8 mouse cellular contexts compared by ENCODE assay signal in genomic region chr3:88336058-88337013, GRCm38 (mm10). TPM values are rescaled to one million over a fixed set of nuclear protein-coding genes. Genes with fewer than 3 reads are reported as not detected.
A peak's percentile ranks its signal among the peaks of the same experiment; 100 is the strongest.
DNase-seq lines count a peak whose midpoint lies in the region; ATAC-seq and TF ChIP-seq lines count a peak whose summit lies in the region.

Gene Tmem79, minus strand, starts transcription at chr3:88336148.
Gene Smg5, plus strand, starts transcription at chr3:88336260.

- no peaks in the 10 kb centered on the region for H3K27me3 ChIP-seq in ES-Bruce4 (ENCODE audit: control insufficient read depth, insufficient read depth, low read length, poor library complexity, severe bottlenecking)
- H3K27me3 ChIP-seq in forebrain, embryonic 14.5 days (replicated peaks; ENCODE audit: control insufficient read depth, insufficient read depth, low read length) = no peaks in the 10 kb centered on the region
- H3K27me3 ChIP-seq in neural tube, embryonic 15.5 days (replicated peaks) = no peaks in the 10 kb centered on the region

- ATAC-seq in cerebellum, adult (ENCODE audit: insufficient number of reproducible peaks, low FRiP score, low TSS enrichment) = peak; percentile 93
- peak; percentile 98 for ATAC-seq in forebrain, embryonic 14.5 days
- ATAC-seq in neural tube, embryonic 15.5 days (ENCODE audit: low FRiP score) = peak; percentile 95

- no peaks in the 10 kb centered on the region for H3K9me3 ChIP-seq in ES-Bruce4 (replicated peaks; ENCODE audit: control insufficient read depth, insufficient read depth, low read length, poor library complexity, severe bottlenecking)
- no peaks in the 10 kb centered on the region for H3K9me3 ChIP-seq in forebrain, embryonic 14.5 days (replicated peaks; ENCODE audit: control insufficient read depth, low read length)
- no peaks in the 10 kb centered on the region for H3K9me3 ChIP-seq in neural tube, embryonic 15.5 days (replicated peaks)

- H3K27ac ChIP-seq in ES-Bruce4 (ENCODE audit: insufficient read depth, low read length) = peak within 1 kb of the TSS; percentile 83
- peak within 1 kb of the TSS; percentile 94 for H3K27ac ChIP-seq in forebrain, embryonic 14.5 days (ENCODE audit: low read depth, low read length)
- peak within 1 kb of the TSS; percentile 98 for H3K27ac ChIP-seq in neural tube, embryonic 15.5 days (replicated peaks)

- intact Hi-C loops in heart, postnatal 14 days (cut with DNase I) = no loop called here

- peak; percentile 94 for TF ChIP-seq POLR2A in ES-Bruce4 (IDR thresholded peaks at IDR 0.05; ENCODE audit: insufficient read depth, low read length)

- H3K4me1 ChIP-seq in ES-Bruce4 (ENCODE audit: control insufficient read depth, insufficient read depth, low read length) = no peaks in the 10 kb centered on the region
- H3K4me1 ChIP-seq in forebrain, embryonic 14.5 days (ENCODE audit: control insufficient read depth, insufficient read depth, low read length) = peaks cover 10% of the 10 kb centered on the region; the same call in 1 of the 2 replicates
- H3K4me1 ChIP-seq in neural tube, embryonic 15.5 days = peaks cover 34% of the 10 kb centered on the region

- DNase-seq in forebrain, embryonic 14.5 days (ENCODE audit: low spot score) = peak; percentile 97
- peak; percentile 96 to 97 for DNase-seq in heart, postnatal 14 days
- DNase-seq in layer of hippocampus, adult 11-12 months (ENCODE audit: low spot score) = peak; percentile 96
- DNase-seq in lung, adult 18-20 months = peak; percentile 97
- DNase-seq in testis, postnatal 14 days (ENCODE audit: low spot score) = peak; percentile 96

- TF ChIP-seq EP300 in ES-Bruce4 (IDR thresholded peaks at IDR 0.05; ENCODE audit: insufficient read depth, low read depth, low read length) = peak; percentile 51; the same call in 1 of the 2 replicates

- TF ChIP-seq CTCF in ES-Bruce4 (IDR thresholded peaks at IDR 0.05; ENCODE audit: low read depth, low read length) = no peak

- 3% methylated on average over 51 of the region's 66 CpGs for WGBS in forebrain, embryonic 14.5 days
- WGBS in neural tube, embryonic 15.5 days = 3% methylated on average over 53 of the region's 66 CpGs

- H3K36me3 ChIP-seq in ES-Bruce4 (ENCODE audit: control insufficient read depth, insufficient read depth, low read length, poor library complexity, severe bottlenecking) = no peaks in the 10 kb centered on the region; the same call in none of the 2 replicates
- peaks cover 6% of the 10 kb centered on the region; the same call in 1 of the 2 replicates for H3K36me3 ChIP-seq in forebrain, embryonic 14.5 days (ENCODE audit: control insufficient read depth, insufficient read depth, low read length)
- no peaks in the 10 kb centered on the region for H3K36me3 ChIP-seq in neural tube, embryonic 15.5 days

- H3K4me3 ChIP-seq in ES-Bruce4 (ENCODE audit: low read depth, low read length) = peak within 1 kb of the TSS; percentile 92
- peak within 1 kb of the TSS; percentile 70 for H3K4me3 ChIP-seq in forebrain, embryonic 14.5 days (ENCODE audit: low read depth, low read length)
- peak within 1 kb of the TSS; percentile 87 for H3K4me3 ChIP-seq in neural tube, embryonic 15.5 days (replicated peaks)

- H3K4me2 ChIP-seq in forebrain, embryonic 14.5 days (ENCODE audit: low read length) = peak within 1 kb of the TSS; percentile 78
- peak within 1 kb of the TSS; percentile 71 for H3K4me2 ChIP-seq in neural tube, embryonic 15.5 days

- H3K9ac ChIP-seq in ES-Bruce4 (ENCODE audit: low read depth, poor library complexity, severe bottlenecking) = peak within 1 kb of the TSS; percentile 87
- peak within 1 kb of the TSS; percentile 91 for H3K9ac ChIP-seq in forebrain, embryonic 14.5 days (ENCODE audit: low read length)
- H3K9ac ChIP-seq in neural tube, embryonic 15.5 days (replicated peaks) = peak within 1 kb of the TSS; percentile 97

RNA-seq across cellular contexts. Expression of gene Tmem79, which starts in this region (rescaled TPM):
- 9.1 and 12.8 TPM in 2 replicates for polyA plus RNA-seq in ES-Bruce4 (2011; ENCODE audit: insufficient read depth, insufficient read length, low read depth, missing spikeins)
- 0.91 and 1.4 TPM in 2 replicates for polyA plus RNA-seq in forebrain, embryonic 14.5 days (2014; fragmentation: Nextera tagmentation; extraction: Ambion mirVana)
- total RNA-seq in heart, postnatal 14 days (2021) = 1 to 10 TPM; 1.6 TPM
- polyA plus RNA-seq in neural tube, embryonic 15.5 days (2015; fragmentation: Nextera tagmentation; extraction: Ambion mirVana) = 1.9 and 3.3 TPM in 2 replicates

RNA-seq across cellular contexts. Expression of gene Smg5, which starts in this region (rescaled TPM):
- polyA plus RNA-seq in ES-Bruce4 (2011; ENCODE audit: insufficient read depth, insufficient read length, low read depth, missing spikeins) = 70.7 and 84.2 TPM in 2 replicates
- 36.0 and 44.8 TPM in 2 replicates for polyA plus RNA-seq in forebrain, embryonic 14.5 days (2014; fragmentation: Nextera tagmentation; extraction: Ambion mirVana)
- 10 to 100 TPM; 41.5 to 44.3 TPM for total RNA-seq in heart, postnatal 14 days (2021)
- 57.7 and 60.8 TPM in 2 replicates for polyA plus RNA-seq in neural tube, embryonic 15.5 days (2015; fragmentation: Nextera tagmentation; extraction: Ambion mirVana)

Comparison
In these comparisons a context has a peak if more than half of its experiments do, and no peak if none do; other contexts are left out.
1. Peak in every context shown above with its lines: DNase-seq, ATAC-seq, H3K4me3 ChIP-seq and H3K27ac ChIP-seq.